Mouse (Mus musculus) megakaryocyte progenitor cell, adult 5-6 weeks (primary cell): ENCODE results near the gene Vat1l. TPM values are rescaled to one million over a fixed set of nuclear protein-coding genes. Genes with fewer than 3 reads are reported as not detected.
A peak's percentile ranks its signal among the peaks of the same experiment; 100 is the strongest.

Experiments used
- ATAC-seq: replicated peaks from 2 replicates; pipeline ENCODE4 v1.8.0; 2016; ENCODE audit warnings: mild to moderate bottlenecking, moderate TSS enrichment, inconsistent platforms; ENCODE audit not compliant: poor library complexity
- total RNA-seq, 2 experiments: library from RNA; stranded (forward) in 1 of 2; stranded (reverse) in 1 of 2; fragments of 157-497, 149-512 nt in 1 of 2; fragments of 200-1000 nt in 1 of 2; gene quantifications; 2 replicates each; pipeline versions ENCODE4 v1.2.3 to v1.2.4; 2015 to 2017

The Vat1l gene
- total RNA-seq, 2 experiments from 2014 or later = not detected

GRCm38 (mm10) chr8:114294889-114295748, 89.7 kb downstream of the Vat1l start:
- no peak for ATAC-seq

DNA sequence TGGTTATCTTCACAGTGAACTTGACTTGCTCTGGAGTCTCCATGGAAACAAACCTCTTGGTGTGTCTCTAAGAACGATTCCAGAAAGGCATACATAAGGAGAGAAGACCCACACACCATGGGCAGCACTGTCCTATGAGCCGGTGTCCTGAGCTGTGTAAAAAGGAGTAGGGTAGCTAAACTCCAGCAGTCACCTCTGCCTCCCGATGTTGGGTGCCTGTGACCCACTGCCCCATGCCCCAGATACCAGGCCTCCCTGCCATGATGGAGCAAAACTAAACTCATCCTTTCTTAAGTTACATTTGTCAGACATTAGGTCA, 90.3 kb downstream of the Vat1l start:
- no peak for ATAC-seq

- ATAC-seq = no peak
Observed at GRCm38 (mm10) chr8:114298253-114298652, 92.8 kb downstream of the Vat1l start.

DNA sequence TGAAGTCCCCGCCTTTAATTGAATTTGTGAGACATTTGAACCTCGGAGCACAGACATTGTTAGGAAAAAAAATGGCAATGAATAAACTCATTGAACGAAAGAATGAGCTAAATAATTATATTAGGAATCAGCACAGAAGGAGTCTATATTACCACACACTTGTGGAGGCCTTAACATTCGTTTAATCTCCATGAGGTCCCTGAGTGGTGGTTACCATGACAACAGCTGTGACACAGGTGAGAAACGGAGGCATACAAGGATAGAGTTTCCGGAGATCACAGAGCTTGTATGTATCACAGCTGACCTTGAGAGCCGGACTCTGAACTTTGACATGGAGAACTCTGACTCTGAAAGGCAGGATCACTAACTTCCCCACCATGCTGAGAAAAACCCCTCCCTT, 94.7 kb downstream of the Vat1l start:
- no peak for ATAC-seq

DNA sequence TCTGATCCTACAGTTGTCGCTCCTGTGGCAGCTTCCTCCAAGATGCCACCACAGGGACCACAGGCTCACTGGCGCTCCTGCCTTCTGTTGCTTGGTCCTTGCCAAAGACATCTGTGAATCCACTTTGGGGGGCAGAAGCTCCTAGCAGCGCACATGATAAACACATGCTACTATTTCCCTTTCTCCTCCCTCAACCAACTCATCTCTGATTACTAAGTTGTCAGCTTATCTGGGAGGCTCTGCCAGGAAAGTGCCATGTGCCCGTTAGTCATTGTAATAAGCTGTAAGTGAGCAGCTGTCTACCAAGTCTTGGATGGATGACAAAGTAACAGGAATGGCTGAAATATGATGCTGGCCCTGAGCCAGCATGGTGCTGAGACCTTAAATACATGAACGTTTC, 100.9 kb downstream of the Vat1l start:
- ATAC-seq = no peak

DNA sequence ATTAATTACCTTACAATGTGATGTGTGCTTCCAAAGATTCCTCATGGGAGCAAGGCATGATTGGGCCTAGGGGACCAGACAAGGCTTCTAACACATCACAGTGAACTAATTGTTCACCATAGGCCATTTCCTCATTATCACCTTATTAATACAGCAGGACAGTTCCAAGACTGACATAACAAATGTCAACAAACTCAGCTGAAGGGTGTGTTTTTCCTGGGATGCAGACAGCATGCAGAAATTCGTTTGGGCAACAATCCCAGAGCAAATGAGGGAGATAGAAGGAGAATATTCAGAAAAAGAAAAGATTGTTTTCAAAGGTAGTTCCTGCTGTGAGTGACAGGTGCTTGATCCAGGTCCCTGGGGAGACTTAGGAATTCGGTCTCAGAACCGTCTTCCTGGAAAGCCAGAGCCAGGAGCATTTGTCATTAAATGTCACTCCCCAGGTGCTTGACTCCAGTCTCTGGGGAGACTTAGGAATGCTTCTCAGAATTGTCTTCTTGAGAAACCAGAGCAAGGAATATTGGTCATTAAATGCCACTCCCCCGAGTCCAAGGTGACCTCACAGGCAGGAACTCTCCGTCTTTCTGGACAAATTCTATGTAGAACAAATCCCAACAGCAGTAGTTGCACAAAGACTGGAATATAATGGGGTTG, 109.4 kb downstream of the Vat1l start:
- no peak for ATAC-seq

- ATAC-seq = no peak
Observed at GRCm38 (mm10) chr8:114318161-114318560, 112.7 kb downstream of the Vat1l start.

DNA sequence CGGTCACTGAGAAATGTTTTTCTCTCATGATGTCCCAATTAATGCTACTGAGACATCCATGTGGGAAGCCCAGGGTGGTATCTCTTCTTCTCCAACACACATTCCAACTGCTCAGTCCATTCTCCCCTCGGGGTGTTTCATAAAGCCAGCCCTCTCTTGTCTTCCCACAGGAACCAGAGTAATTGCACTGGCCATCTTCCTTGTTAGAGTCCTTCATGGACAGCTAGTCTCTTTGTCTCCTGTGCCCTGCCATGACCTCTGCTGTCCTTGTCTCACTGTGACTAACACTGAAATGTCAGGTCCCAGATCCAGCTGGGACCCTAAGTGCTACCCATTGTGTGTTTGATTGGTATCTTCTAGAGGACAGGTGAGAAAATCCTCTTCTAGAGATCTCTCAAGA, 116.7 kb downstream of the Vat1l start:
- ATAC-seq = no peak

DNA sequence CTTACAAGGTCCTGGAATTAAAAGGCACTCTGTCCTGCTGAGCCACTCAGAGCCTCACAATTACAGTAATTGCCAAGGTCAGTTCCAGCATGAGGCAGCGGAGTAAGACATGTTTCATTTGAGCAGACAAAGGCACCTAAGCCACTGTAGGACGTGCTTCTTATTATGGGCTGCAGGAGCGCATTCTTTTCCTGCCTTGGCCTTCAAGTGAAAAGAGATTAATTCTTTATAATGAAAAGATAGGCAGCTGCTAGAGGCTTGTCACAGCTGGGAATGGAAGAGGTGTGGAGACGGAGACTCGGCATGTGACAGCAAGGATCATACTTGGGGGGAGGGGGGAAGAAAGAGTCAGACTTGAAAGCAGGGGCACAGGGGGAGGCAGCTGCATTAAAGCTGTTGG, 126.5 kb downstream of the Vat1l start:
- ATAC-seq = no peak

DNA sequence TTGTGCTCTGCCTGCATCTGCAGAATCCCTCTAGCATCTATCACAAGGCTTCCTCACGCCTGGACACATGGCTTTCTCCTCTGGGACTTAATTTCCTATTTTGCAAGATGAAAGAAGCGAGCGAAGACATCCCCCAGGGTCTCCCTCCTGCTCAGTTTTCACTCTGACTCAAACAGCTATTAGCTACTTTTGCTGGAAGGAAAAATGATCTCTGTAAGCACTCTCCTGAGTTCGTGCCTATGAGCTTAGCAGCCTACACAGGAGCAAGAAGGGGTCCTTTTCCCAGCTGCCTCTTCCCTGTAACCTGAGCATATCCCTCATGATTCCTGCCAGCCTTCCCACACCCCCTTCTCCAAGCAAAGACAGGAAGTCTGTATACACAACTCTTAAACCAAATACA, 127.5 kb downstream of the Vat1l start:
- ATAC-seq = no peak

GRCm38 (mm10) chr8:114335721-114336120, 130.3 kb downstream of the Vat1l start:
- ATAC-seq = no peak

DNA sequence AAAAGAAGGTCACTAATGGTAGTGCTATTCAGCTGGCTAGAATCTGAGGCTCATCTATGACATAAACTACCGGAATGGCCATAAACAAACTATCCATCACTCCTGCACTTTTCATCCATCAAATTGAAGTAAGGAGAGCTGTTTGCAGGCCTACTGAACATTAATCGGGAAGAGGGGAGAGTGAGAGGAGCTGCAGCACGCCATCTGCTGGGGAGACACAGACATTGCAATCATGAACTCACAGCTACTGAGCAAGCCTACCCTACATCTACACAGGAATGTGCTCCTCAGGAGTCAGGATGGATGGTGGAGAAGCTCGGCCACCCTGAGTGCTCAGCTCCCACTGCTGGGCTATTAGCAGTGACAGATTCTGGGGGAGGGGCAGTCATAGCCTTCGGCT, 136.9 kb downstream of the Vat1l start:
- ATAC-seq = peak; percentile 64

DNA sequence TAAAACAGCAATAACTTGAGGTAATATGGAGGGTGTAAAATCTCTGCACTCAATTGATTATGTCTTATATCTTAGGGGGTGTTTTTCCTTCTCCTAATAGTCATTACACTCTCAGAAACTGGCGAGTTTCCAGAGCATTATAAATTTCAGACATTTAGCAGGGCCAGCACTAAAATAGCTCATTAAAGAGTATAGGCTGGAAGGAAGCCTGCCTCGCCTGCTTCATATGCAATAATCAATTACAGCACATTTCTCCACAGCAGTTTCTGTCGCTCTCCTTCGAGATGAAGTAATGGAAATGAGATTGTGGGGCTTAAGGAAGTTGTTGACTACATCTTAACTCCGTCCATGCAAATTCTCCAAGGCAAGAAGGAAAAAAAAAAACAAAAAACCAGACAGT, 139.4 kb downstream of the Vat1l start:
- ATAC-seq = no peak

DNA sequence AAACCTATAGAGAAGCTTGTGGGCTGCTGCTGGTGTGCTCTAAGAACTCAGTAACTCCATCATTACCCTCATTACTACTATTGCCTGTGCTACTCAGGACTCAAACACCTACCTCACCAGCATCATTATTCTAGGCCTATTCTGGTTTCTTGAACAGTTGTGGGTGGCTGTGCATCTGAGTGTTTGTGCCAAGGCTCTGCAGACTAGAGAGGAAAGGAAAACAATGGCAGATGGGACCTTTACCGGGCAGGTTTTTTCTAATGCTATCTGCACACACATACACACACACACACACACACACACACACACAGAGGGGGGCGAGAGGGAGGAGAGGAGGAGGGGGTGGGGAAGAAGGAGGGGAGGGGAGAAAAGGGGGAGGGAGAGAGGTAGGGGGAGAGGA, 140.6 kb downstream of the Vat1l start:
- ATAC-seq = no peak

DNA sequence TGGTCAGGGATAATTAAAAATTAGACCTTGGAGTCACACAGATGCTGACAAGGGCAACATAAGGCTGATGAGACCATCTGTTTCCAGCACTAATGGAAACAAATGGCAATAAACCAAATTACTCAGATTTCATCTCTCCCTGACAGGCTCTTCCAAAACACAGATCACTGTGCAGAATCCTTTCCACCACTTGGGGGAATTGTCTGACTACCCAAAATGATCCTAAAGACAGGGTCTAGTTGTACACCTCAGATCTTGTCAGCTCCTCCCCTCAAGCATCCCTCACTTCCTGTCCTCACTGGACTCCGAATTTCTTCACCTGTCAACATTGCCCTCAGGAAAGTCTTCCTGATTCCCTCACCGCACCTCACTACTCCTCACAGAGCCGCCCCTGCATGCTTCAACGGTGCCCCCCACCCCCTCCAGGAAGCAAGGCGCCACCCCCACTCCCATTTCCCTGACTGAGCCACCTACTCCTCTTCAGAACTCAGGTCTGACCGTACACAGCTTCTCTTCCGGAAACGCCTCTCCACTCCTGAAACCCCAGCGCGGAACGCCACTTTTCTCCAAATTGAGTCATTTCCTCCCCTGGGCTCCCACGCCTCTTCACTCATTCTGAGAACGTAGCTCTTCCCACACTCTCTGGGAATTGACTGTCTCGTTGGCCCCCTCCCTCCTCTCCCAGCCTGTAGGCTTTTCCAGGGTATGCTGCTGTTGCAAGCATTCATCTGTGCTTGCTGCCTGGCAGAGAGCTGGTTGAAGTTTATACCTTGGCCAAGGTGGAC, 146.4 kb downstream of the Vat1l start:
- peak; percentile 26; the same call in 1 of the 2 replicates for ATAC-seq

- ATAC-seq = no peak
Observed at GRCm38 (mm10) chr8:114360506-114360905, 155.1 kb downstream of the Vat1l start.

DNA sequence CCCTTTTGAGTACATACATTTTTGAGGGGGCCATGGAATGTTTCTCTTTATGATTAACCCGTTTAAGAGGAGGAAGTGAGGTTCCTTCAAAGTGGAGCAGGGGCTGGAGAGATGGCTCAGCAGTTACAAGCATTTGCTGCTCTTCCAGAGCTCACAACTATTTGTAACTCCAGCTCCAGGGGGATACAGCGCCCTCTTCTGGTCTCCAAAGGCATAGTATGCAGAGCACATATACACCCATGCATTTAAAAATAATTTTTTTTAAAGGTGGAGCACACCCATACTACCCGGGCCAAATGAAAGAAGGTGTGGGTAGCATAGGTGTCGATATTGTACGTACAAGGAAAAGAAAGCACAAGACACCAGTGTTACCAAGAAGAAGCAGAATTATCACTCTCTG, 157.8 kb downstream of the Vat1l start:
- ATAC-seq = no peak

DNA sequence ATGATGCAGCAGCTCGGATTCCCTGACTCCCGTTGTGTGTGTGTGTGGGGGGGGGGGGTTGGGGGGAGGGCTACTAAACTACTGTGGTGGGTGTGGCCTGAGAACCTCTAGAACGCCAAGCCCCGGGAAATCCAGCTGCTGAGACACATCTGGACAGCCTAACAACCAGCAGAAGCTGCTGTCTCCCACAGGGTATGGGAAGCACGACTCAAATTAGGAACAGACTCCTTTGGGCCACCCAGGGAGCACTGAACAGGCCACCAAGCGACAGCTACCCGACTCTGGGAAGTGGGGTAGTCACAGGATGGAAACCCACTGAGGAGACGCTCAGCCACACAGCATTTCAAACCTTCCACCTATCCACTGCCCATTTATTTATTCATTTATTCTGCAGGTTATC, 158.2 kb downstream of the Vat1l start:
- ATAC-seq = no peak

GRCm38 (mm10) chr8:114369038-114369976, 163.9 kb downstream of the Vat1l start:
- peak; percentile 89 for ATAC-seq

- no peak for ATAC-seq
Observed at GRCm38 (mm10) chr8:114374390-114374789, 169.0 kb downstream of the Vat1l start.

- no peak for ATAC-seq
Observed at GRCm38 (mm10) chr8:114384189-114384588, 178.8 kb downstream of the Vat1l start.
